Mouse (Mus musculus) megakaryocyte-erythroid progenitor cell, adult 5-6 weeks (primary cell): Measurements from ENCODE around the gene C1qa. TPM values are rescaled to one million over a fixed set of nuclear protein-coding genes. Genes with fewer than 3 reads are reported as not detected.

Experiments
- ATAC-seq: replicated peaks from 2 replicates; pipeline ENCODE4 v1.8.0; 2016; ENCODE audit warnings: mild to moderate bottlenecking, inconsistent platforms; ENCODE audit not compliant: severe bottlenecking, poor library complexity, low FRiP score, low TSS enrichment
- total RNA-seq, 2 experiments: library from RNA; stranded (forward) in 1 of 2; stranded (reverse) in 1 of 2; fragments of 200-1000, 215-1000 nt in 1 of 2; fragments of >200 nt in 1 of 2; fragmentation: Nextera tagmentation in 1 of 2; gene quantifications; 2 replicates each; pipeline ENCODE4 v1.2.3; 2014 to 2017

The C1qa gene
- total RNA-seq, 2 experiments from 2014 or later, result not detected

GRCm38 (mm10) chr4:136907033-136907432 lies 8.4 kb upstream of the C1qa start:
- ATAC-seq, result peak; percentile 85

GRCm38 (mm10) chr4:136904767-136905539 lies 6.3 kb upstream of the C1qa start:
- no peak for ATAC-seq

GRCm38 (mm10) chr4:136899154-136899553 lies 551 bp upstream of the C1qa start:
- ATAC-seq, result no peak

DNA sequence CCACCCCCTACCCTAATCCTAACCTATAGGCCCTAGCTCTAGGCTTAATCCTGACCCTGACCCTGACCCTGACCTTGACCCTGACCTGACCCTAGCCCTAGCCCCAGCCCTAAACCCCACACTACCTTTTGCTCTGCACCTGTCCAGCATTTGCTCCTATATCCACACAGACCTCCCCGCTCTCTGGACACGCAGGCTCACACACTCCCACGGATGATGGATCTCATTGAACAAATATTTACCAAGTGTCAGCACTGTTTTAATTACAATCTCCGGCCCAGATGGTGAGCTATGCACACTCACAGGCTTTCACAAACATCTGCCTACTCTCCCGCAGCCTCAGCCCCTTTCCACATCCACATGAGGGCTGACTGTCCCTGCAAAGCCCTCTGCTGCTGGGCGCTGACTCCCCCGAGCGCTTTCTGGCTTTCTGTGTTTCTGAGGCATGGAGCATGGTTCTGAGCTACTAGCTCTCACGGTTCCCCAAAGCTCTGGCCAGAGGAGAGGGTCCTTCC lies 462 bp downstream of the C1qa start:
- ATAC-seq, result no peak

DNA sequence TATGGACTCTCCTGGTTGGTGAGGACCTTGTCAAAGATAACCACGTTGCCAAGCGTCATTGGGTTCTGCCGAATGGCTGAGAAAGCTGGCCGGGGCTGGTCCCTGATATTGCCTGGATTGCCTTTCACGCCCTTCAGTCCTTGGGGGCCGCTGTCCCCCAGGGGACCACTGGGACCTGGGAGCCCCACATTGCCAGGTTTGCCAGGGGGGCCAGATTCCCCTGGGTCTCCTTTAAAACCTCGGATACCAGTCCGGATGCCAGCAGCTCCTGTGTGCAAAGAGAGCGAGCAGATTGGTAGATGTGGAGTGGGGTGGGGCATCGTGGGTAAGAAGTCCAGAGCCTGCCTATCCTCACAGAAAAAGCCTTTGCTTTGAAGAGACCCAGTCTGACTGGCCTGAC lies 2.1 kb downstream of the C1qa start:
- no peak for ATAC-seq

- no peak for ATAC-seq
Measured at GRCm38 (mm10) chr4:136895861-136896260, 2.7 kb downstream of the C1qa start.

- ATAC-seq, result no peak
Measured at GRCm38 (mm10) chr4:136894821-136895220, 3.8 kb downstream of the C1qa start.

DNA sequence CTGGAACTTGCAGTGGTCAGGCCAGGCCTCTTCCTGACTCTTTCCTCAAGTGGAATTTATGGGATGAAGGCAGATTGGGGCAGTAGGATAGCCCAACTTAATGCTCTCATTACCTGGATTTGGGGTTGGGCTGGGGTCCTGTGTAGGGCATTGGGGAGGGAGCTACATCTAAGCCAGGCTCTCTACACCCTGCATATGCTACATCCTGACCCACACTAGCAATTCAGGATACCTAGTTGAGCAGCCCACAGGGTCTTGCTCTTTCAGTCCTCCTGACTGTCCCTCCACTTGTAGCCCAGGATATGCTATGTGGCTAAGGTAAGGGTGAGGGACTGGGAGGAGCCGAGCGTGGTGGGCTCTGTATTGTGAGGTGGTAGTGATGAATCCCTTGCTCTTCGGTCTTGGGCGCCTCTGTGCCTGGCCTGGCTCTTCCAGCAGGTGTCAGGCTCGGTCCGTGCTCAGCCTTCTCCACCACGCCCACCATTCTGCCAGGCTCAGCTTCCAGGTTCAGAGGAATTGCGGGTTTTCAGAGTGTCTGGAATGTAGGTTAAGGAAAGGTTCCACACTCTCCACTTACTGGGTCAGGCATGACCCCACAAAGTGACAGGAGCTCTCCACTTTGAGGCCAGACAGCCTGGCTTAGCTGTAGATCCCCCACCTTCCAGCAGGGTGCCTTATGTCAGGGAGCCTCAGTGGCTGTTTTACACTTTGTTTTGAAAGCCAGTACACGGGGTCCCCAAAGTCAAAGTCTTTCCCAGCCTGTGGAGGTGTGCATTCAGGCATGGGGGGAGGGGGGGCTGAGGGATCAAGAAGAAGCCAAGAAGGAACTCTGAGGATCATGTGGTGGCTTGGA lies 4.7 kb downstream of the C1qa start:
- ATAC-seq, result no peak

GRCm38 (mm10) chr4:136892811-136893210 lies 5.8 kb downstream of the C1qa start, which contains the start of gene C1qc:
Gene C1qc (minus strand): TSS chr4:136893065.
- no peak for ATAC-seq

DNA sequence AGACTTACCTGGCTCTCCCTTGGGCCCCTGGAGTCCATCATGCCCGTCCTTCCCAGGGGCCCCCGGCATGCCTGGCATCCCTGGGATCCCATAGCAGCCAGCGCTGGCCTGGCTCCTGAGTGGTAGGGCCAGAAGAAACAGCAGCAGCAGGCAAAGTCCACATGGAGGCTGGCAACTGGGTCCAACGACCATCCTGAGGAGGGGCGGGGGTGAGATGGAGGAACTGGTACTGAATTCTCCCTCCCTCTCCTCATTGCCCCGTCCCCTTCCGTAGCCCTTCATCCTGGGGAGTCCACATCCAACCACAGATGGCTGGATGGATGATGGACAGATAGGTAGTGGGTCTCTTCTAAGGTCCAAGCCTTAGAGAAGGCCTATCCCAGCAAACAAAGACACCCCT lies 6.2 kb downstream of the C1qa start:
- no peak for ATAC-seq

- ATAC-seq, result no peak
Measured at GRCm38 (mm10) chr4:136891115-136891514, 7.5 kb downstream of the C1qa start.

DNA sequence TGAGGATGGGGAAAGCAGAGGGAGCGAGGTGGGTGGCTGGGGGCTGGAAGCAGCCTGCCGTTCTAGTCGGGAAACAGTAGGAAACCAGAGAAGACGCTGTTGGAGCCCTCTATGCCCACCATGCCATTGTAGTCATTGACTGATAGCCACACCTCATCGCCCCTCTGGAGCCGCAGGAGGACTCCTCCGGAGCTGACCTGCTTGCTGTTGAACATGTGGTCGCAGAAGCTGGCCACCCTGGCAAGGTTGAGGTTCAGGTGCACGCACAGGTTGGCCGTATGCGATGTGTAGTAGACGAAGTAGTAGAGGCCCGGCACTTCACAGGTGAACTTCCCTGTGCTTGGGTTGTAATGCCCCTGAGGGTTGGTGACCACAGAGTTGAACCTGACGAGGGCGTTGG lies 8.6 kb downstream of the C1qa start:
- no peak for ATAC-seq

GRCm38 (mm10) chr4:136887714-136888113 lies 10.9 kb downstream of the C1qa start:
- no peak for ATAC-seq

DNA sequence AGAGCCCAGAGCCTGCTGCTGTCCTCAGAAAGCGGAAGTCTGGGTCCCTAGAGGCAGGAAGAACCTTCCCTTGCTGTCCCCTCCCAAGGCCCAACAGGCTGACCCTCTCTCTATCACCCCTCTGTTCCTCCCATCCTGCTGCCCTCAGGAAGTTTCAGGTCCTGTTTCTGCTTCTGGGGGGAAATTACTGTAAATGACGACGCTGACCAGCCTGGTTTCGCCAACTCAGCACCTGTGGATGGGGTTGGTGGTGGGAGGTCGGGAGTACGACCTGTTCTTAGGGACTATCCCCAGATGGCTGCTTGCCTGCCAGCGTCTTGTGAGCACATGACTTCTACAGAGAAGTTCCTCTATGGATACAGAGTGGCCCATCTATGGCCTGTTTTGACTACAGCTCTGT lies 12.5 kb downstream of the C1qa start, which contains the start of gene C1qb:
C1qb (minus strand) TSS at position 87 of the 400 bp plus-strand sequence.
- no peak for ATAC-seq

GRCm38 (mm10) chr4:136878601-136879000 lies 20.0 kb downstream of the C1qa start:
- ATAC-seq, result no peak

- no peak for ATAC-seq
Measured at GRCm38 (mm10) chr4:136878171-136878570, 20.4 kb downstream of the C1qa start.

DNA sequence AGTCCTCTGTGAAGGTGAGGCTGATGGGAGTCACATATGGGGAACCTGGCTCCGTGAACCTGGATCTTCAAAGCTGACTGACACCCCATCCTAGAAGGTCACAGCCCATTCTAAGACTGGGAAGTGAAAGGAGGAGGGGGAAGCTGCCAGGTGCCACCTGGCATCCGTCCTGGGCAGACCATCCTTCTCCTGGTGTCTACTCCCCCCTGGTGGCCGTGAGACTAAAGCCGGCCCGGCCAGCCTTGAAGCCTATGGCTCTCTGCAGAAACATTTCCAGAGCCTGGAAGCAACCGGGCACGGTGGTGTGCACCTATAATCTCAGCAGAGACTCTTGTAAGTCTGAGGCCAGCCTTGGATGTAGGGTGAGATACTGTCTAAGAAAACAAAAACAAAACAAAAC lies 21.6 kb downstream of the C1qa start:
- ATAC-seq, result 0 out of 2 replicates have a peak, but pooled peaks have one; percentile 37

DNA sequence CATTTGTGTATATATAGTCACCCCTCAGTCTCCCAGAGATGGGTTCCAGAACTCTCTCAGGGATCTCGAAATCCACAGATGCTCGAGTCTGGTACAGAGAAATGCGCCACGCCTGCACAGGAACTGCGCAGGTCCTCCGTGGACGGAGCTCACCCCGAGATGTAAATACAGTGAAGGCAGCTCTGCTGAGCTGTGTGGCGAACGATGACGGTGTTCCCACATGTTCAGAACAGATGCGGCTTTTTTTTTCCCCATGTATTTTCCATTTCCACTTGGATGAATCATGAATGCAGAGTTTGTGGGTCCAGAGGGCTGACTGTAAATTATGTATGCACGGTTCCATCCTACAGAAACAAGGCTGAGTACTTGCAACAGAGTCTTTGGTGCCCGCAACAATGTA lies 23.6 kb downstream of the C1qa start:
- no peak for ATAC-seq

GRCm38 (mm10) chr4:136868371-136868770 lies 30.2 kb downstream of the C1qa start:
- ATAC-seq, result no peak

DNA sequence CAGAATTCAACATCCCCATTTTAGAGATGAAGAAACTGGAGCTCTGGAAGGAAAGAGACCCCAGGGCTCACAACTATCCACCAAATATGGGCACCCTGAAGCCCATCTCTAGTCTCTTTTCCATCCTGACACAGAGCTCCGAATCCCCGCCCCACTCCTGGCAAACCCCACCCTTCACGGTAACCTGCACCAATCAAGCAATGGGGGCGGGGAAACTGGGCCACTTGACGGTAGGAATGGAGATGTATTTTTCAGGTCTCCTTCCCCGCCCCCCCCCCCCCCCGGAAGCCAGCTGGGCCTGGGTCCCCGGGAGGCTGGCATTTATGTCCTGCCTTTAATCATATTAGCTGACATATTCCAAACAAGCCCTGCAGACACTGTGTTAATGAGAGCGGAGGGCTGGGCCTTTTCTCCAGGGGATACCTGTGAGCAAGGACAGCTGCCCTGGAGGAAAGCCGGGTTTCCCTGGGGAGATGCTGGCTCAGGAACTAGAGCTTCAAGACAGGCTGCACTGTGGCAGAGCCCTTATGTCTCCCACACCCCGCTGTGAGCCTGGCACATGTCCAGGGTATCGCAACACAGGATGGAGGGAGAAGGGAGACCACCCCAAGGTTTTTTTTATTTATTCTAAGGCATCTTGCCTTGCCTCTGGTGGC lies 30.8 kb downstream of the C1qa start:
- ATAC-seq, result no peak
